Mouse (Mus musculus): Measurements from ENCODE around the gene 4921504E06Rik.

Gene 4921504E06Rik

GRCm38 (mm10) chr2:19505744-19506143 lies 48.0 kb downstream of the 4921504E06Rik start:
- no peak for DNase-seq (ENCODE audit: extremely low spot score)

DNA sequence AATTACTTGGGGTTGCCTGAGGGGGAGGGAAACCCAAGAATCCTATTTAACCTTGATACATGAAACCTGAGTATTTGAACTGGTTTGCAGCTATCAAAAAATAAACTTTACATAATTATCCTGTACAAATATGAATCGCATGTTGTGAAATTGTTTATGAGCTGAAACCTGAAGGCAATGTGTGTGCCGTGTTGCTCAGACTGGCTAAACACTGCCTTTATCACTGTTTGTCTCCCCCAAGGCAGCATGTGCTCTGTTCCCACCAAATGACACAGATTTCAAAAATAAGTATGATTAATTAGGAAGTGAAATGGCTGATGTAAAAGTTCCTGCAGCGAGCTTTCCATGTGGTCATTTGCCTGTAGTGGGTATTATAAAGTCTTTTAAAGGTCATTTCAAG lies 63.5 kb downstream of the 4921504E06Rik start:
- no peak for DNase-seq (ENCODE audit: extremely low spot score)

DNA sequence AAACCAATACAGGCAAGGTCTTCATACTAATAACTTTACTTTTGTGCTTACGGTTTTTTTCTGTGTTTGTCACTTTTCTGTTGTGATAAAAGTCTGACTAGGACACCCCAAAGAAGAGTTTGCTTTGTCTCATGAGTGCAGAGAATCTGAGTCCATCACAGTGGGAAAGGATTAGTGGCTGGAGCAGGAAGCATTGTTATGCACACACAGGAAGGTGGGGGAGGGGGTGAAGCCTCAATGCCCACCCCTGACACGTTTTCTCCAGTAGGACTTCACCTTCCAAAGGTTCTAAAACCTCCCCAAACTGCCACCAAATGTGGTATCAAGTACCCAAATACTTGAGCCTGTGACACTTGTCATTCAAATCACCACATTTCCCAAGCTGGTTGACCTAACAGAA lies 91.8 kb downstream of the 4921504E06Rik start:
- no peak for DNase-seq (ENCODE audit: extremely low spot score)

DNA sequence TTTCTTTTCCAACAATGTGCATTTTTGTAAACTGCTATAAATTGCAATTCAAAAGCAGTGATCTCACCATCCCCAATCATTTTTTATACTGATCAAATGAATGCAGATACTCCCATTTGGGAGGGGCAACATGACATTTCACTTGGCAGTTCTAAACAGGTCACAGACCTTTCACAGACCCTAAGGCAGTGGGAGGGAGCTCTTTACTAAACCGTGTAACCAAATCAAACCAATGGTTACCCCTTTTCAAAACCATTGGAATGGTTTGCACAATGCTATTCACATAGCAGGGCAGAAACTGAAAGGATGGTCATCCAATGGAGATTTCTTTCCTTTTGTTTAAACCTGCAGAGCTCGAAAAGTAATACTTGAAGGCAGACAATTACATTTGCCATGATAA lies 94.9 kb downstream of the 4921504E06Rik start:
- DNase-seq (ENCODE audit: extremely low spot score) = peak; percentile 32

DNA sequence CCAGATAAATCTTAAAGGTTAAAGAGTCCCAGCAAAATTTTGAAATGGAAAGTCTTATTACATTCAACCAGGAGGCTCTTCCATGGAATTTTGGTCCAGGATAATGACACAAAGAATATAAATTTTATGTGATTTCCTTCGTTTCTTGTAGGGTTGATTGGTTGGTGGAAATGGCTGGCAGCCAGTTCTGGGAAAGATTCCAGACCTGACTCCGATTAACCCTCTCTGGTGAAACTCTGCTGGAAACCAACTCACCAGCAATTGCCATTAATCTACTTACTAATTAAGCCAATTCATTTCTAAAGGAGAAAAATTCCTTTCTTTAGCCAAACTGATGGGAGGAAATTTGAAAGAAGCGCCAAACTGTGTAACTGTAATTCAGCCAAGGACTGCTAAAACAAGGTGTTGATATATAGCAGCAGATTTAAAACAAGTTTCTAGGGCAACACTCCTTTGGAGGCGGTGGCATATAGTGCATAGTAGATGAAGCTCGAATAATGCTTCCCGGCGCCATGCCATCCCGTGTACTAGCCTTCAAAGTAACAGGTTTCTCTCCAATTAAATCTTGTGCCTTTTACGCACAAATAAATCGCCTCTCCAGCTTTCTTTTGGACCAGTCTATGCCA lies 97.7 kb downstream of the 4921504E06Rik start:
- no peak for DNase-seq (ENCODE audit: extremely low spot score)

GRCm38 (mm10) chr2:19455228-19455627 lies 98.5 kb downstream of the 4921504E06Rik start:
- peak; percentile 26 for DNase-seq (ENCODE audit: extremely low spot score)

DNA sequence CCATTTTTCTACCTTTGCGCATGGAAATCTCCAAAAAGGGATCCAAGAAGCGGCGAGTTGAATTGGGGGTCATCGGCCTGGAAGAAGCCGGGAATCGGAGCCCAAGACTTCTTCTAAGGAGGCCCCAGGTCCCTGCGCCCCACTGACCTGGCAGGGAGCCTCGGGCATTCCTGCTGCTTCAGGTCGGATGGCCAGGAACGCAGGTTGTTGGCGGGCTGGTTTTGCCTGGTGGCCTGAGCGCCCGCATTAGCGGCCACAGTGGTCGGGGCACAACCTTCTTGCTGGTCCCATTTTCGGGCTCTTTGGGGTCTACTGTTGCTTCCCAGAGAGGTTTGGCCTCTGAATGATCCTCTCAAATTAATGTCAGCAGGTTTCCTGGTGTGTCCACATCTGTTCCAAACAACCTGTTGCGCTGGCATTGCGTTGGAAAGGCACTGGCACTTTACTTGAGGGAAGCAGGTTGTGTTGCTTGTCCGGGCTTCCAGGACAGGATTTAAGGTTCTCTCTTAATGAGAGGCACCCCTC lies 101.1 kb downstream of the 4921504E06Rik start:
- no peak for DNase-seq (ENCODE audit: extremely low spot score)

GRCm38 (mm10) chr2:19449308-19449707 lies 104.4 kb downstream of the 4921504E06Rik start:
- peak; percentile 7 for DNase-seq (ENCODE audit: extremely low spot score)

- peak; percentile 66 for DNase-seq (ENCODE audit: extremely low spot score)
Measured at GRCm38 (mm10) chr2:19448042-19448700, 105.5 kb downstream of the 4921504E06Rik start.

DNA sequence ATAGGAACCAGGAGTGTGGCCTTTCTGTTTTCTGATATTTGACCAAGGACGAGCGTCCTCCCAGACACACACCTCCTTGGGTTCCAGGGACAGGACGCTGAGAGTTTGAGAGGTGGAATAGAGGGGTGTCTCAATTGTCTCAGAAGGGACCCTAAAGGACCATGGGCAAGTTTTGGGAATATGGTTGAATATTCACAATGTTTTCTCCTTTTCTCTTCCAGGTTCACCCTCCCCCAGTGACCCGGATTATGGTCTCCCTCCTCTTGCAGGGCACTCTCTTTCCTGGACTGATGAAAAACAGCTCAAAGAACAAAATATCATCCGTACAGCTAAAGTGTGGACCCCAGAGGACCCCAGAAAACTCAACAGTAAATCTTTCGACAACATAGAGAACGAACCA lies 107.0 kb downstream of the 4921504E06Rik start:
- DNase-seq (ENCODE audit: extremely low spot score) = peak; percentile 17

DNA sequence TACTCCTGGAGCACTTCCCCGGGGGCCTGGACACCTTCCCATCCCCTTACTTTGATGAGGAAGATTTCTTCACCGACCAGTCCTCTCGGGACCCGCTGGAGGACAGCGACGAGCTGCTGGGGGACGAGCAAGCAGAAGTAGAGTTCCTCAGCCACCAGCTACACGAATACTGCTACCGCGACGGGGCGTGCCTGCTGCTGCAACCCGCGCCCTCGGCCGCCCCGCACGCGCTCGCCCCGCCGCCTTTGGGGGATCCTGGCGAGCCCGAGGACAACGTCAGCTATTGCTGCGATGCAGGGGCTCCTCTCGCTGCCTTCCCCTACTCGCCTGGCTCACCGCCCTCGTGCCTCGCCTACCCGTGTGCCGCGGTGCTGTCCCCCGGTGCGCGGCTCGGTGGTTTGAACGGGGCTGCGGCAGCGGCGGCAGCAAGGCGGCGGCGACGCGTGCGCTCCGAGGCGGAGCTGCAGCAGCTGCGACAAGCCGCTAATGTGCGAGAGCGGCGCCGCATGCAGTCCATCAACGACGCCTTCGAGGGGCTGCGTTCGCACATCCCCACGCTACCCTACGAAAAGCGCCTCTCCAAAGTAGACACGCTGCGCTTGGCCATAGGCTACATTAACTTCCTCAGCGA lies 107.7 kb downstream of the 4921504E06Rik start:
- DNase-seq (ENCODE audit: extremely low spot score) = peak; percentile 40

- peak; percentile 48 for DNase-seq (ENCODE audit: extremely low spot score)
Measured at GRCm38 (mm10) chr2:19444931-19445831, 108.5 kb downstream of the 4921504E06Rik start, which contains the start of gene Ptf1a. Gene Ptf1a (plus strand): TSS chr2:19445663.

DNA sequence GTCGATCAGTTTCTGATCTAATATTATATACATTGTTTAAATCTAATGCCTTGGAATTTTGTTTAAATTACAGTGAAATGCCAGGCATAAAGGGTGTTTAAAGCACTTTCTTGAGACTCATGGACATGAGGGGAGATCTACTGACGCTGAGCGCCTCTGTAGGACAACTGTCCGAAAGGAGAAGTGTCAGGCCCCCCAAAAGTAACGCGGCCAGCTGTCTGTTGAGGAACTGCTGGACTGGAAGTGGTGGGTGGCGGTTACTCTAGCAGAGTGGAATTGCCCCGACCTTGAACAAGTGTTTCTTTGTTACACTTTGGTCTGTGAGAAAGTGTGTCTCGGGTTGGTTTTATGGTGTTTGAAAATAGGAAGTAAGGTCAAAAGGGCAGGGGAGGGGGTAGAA lies 109.4 kb downstream of the 4921504E06Rik start:
- DNase-seq (ENCODE audit: extremely low spot score) = no peak

- peak; percentile 12 for DNase-seq (ENCODE audit: extremely low spot score)
Measured at GRCm38 (mm10) chr2:19431614-19432323, 121.9 kb downstream of the 4921504E06Rik start.

DNA sequence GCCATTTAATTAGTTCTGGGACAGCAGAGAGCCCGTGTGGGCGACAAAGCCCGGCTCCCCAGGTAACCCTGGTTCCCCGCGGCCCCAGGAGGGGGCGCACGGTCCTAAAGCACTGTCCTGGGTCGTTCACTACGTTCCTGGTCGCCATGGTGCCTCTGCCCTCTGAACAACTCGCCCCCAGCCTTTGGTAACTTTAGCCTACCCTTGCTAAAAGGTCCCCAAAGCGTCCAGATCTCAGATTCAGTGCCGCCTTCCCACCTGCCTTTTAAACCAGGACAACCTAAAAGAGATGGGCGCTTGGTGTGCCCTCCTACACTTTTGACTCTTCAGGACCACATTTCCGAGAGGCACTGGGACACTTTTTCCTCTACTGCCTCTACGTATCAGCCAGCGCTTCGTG lies 122.5 kb downstream of the 4921504E06Rik start:
- no peak for DNase-seq (ENCODE audit: extremely low spot score)

- peak; percentile 28 for DNase-seq (ENCODE audit: extremely low spot score)
Measured at GRCm38 (mm10) chr2:19430746-19431145, 123.0 kb downstream of the 4921504E06Rik start.

DNA sequence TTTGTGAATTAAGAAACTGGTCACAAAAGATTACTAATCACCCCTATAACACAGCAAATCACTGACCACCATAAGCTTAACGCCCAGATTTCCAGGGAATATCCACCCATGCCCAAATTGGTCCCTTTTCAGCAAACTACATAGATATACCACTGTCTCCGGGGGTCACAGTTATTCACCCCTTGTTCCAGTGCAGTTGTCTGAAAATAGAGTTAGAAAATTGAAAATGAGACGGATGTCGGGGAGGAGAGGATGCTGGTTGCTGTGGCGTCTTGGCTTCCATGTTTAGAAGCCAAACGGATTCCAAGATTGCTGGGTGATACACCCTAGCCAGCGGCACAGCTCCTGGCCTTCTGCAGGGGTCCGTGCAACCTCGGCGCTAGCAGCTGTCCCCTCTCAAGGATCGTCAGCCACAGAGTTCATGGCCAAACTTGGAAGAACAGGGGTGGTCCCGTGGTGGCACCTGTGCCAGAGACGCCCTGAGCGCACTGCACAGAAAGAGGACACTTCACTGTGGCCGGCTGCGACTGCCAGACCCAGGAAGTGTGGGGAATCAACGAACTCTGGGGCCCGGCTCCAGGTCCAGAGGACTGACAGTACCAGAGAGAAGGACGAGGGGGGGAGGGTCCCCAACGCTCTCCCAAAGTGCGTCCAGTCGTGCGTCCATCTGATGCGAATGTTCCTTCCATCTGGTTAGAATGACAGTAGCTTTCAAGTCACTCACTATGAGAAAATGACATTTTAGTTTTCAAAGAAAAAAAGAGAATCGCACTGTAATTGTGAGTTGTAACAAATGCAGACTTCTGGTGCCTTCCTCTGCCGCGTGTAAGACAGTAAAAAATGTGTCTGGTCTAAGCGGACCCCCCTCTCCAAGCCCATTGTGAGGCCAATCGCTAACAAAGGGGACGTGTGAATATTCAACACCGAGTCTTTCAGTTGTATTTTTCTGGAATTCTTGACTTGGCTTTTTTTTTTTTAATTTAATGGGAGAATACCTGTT lies 123.7 kb downstream of the 4921504E06Rik start:
- peak; percentile 20 for DNase-seq (ENCODE audit: extremely low spot score)

DNA sequence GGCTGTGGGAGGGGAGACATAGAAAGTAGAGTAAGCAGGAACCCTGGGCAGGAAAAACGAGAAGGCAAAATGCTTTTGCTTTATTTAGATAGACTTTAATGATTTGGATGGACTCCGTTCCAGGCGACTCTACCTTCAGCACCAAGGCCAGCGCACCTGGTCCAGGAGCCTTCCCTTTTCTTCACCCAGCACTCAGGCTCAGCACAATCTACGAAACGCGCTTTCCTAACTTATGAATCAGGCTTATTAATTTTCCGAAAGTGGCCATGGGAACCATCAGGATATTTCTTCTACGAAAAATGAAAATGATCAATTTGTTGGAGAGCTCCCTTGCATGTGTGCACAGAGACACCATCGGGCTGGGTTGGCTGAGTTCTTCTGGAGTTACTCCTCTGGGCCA lies 124.7 kb downstream of the 4921504E06Rik start:
- DNase-seq (ENCODE audit: extremely low spot score) = peak; percentile 68

DNA sequence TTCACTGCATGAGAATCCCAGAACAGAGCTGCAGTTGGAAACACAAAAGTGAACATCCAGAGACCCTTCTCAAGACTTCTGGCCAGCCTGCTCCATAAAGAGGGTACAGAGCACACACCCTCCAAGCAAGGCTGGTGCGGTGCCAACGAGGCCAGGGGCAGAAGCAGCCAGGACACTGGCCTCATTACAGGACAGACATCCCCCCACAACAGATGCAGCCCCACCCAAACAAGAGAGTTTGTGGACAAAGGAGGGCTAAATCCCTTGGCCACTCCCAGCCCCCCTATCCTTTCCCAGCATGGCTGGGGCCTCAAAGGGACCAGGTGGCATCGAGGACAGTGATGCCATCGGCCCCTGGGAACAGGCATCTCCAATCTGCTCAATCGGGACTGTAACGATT lies 130.6 kb downstream of the 4921504E06Rik start:
- DNase-seq (ENCODE audit: extremely low spot score) = no peak

DNA sequence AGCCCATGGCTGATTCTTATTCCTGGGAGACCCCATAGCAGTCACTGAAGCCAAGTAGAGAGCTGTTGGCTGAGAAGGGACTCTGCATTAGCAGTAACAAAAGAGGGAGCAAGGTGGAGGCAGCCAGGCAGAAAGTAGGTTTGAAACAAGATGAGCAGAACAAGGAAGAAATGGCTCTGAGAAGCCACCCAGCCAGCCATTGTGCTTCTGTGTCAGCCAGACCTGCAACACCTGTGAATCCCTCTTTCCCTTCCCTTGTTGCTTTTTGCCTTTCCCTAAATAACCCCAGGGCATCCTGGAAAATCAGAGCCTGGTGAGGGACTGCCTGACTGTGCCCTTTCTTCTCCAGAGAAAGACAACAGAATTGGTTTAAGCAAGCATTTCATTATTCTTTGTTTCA lies 131.5 kb downstream of the 4921504E06Rik start:
- DNase-seq (ENCODE audit: extremely low spot score) = no peak
